Mouse (Mus musculus) forebrain, embryonic 14.5 days (tissue): Measurements from ENCODE around the gene Prkci. TPM values are rescaled to one million over a fixed set of nuclear protein-coding genes. Genes with fewer than 3 reads are reported as not detected.

ENCODE experiments used
- ATAC-seq: fragments of 200-750 bp; cut with Nextera tagmentation; 2 replicates; pipeline ENCODE4 v1.8.0; 2017; ENCODE audit warnings: mild to moderate bottlenecking, moderate library complexity
- DNase-seq: peaks from one replicate; pipeline ENCODE4 v3.0.0-alpha.2; 2015; ENCODE audit warnings: low spot score
- H3K27ac ChIP-seq: fragments of 300-500 bp; sonication (generic); 2 replicates; pipeline ENCODE4 v1.5.1; 2014; ENCODE audit warnings: low read depth, mild to moderate bottlenecking, control low read depth, low read length, moderate library complexity
- H3K27me3 ChIP-seq: fragments of 300-500 bp; sonication (generic); replicated peaks from 2 replicates; pipeline ENCODE4 v1.6.1; 2014; ENCODE audit warnings: low read length, control low read depth, mixed read lengths; ENCODE audit not compliant: control insufficient read depth, insufficient read depth
- H3K36me3 ChIP-seq: fragments of 300-500 bp; sonication (generic); 2 replicates; pipeline ENCODE4 v1.6.1; 2014; ENCODE audit warnings: low read length, control low read depth; ENCODE audit not compliant: control insufficient read depth, insufficient read depth
- H3K4me1 ChIP-seq: fragments of 300-500 bp; sonication (generic); 2 replicates; pipeline ENCODE4 v1.6.1; 2014; ENCODE audit warnings: antibody characterized with exemption, low read length, control low read depth; ENCODE audit not compliant: control insufficient read depth, insufficient read depth
- H3K4me2 ChIP-seq: fragments of 300-500 bp; sonication (generic); 2 replicates; pipeline ENCODE4 v1.6.1; 2014; ENCODE audit warnings: mild to moderate bottlenecking, control low read depth, low read length
- H3K4me3 ChIP-seq: fragments of 300-500 bp; sonication (generic); 2 replicates; pipeline ENCODE4 v1.5.1; 2014; ENCODE audit warnings: low read depth, low read length, control low read depth
- H3K9ac ChIP-seq: fragments of 300-500 bp; sonication (generic); 2 replicates; pipeline ENCODE4 v1.6.1; 2014; ENCODE audit warnings: mild to moderate bottlenecking, low read length, control low read depth, moderate library complexity
- H3K9me3 ChIP-seq: fragments of 300-500 bp; sonication (generic); replicated peaks from 2 replicates; pipeline ENCODE4 v1.6.1; 2016; ENCODE audit warnings: low read length, control low read depth, mixed read lengths; ENCODE audit not compliant: control insufficient read depth
- WGBS: fragments of 180-500 bp; shearing (Covaris S2); extraction: QIAGEN DNeasy Blood & Tissue Kit; methylation state at CpG from one replicate; pipeline ENCODE4 v1.1.7; 2014; 5-methylcytosine and 5-hydroxymethylcytosine counted together
- polyA plus RNA-seq: library from polyadenylated mRNA; unstranded; fragments of >200 nt; fragmentation: Nextera tagmentation; extraction: Ambion mirVana; gene quantifications from 2 replicates; pipeline ENCODE4 v1.2.1, GENCODE M21; 2014

Prkci gene
- polyA plus RNA-seq, 1 experiment from 2014 or later, result 24.8 TPM

- Histone ChIP-seq H3K9me3 (no peaks in the 10 kb centered on the region), H3K36me3 (no peaks in the 10 kb centered on the region), H3K27ac (no peak overlapping the region), H3K9ac (no peak overlapping the region), H3K4me1 (peaks cover 3% of the 10 kb centered on the region; the same call in 1 of the 2 replicates), H3K4me2 (peak overlapping the region; percentile 19; the same call in 1 of the 2 replicates), H3K27me3 (no peaks in the 10 kb centered on the region), H3K4me3 (no peak overlapping the region)
- peak; percentile 73 for DNase-seq
- 27% methylated on average over 12 of the region's 12 CpGs for WGBS
- peak; percentile 76 for ATAC-seq
Measured at GRCm38 (mm10) chr3:31083507-31084245, 88.1 kb downstream of the Prkci start.

- H3K27me3 ChIP-seq, result no peaks in the 10 kb centered on the region
- 91% methylated on average over 3 of the region's 3 CpGs for WGBS
- no peak for ATAC-seq
- no peaks in the 10 kb centered on the region for H3K36me3 ChIP-seq
- no peak overlapping the region for H3K9ac ChIP-seq
- H3K4me2 ChIP-seq, result no peak overlapping the region
- no peak overlapping the region for H3K4me3 ChIP-seq
- no peak overlapping the region for H3K27ac ChIP-seq
- H3K4me1 ChIP-seq, result peaks cover 3% of the 10 kb centered on the region; the same call in 1 of the 2 replicates
- DNase-seq, result no peak
- H3K9me3 ChIP-seq, result no peaks in the 10 kb centered on the region
Measured at GRCm38 (mm10) chr3:31085000-31085399, 89.5 kb downstream of the Prkci start.

GRCm38 (mm10) chr3:31088789-31089775, 93.5 kb downstream of the Prkci start:
- no peaks in the 10 kb centered on the region for H3K27me3 ChIP-seq
- H3K9ac ChIP-seq, result no peak overlapping the region
- 28% methylated on average over 9 of the region's 10 CpGs for WGBS
- no peak overlapping the region for H3K27ac ChIP-seq
- no peak overlapping the region for H3K4me3 ChIP-seq
- H3K4me1 ChIP-seq, result no peaks in the 10 kb centered on the region
- H3K4me2 ChIP-seq, result no peak overlapping the region
- no peaks in the 10 kb centered on the region for H3K9me3 ChIP-seq
- DNase-seq (no peak), ATAC-seq (no peak)
- no peaks in the 10 kb centered on the region for H3K36me3 ChIP-seq

- ATAC-seq, result no peak
- DNase-seq, result no peak
- Histone ChIP-seq H3K4me3 (no peak overlapping the region), H3K27me3 (no peaks in the 10 kb centered on the region), H3K9ac (no peak overlapping the region), H3K36me3 (no peaks in the 10 kb centered on the region), H3K27ac (no peak overlapping the region), H3K9me3 (no peaks in the 10 kb centered on the region), H3K4me2 (no peak overlapping the region), H3K4me1 (no peaks in the 10 kb centered on the region)
- 69% methylated on average over 7 of the region's 7 CpGs for WGBS
Measured at GRCm38 (mm10) chr3:31089956-31090355, 94.4 kb downstream of the Prkci start.

- Histone ChIP-seq H3K36me3 (peaks cover 3% of the 10 kb centered on the region; the same call in 1 of the 2 replicates), H3K9ac (peak overlapping the region; percentile 92; the same call in 1 of the 2 replicates), H3K27ac (peak overlapping the region; percentile 100), H3K4me1 (peaks cover 15% of the 10 kb centered on the region), H3K4me2 (peak overlapping the region; percentile 78), H3K9me3 (no peaks in the 10 kb centered on the region), H3K4me3 (peak overlapping the region; percentile 89), H3K27me3 (no peaks in the 10 kb centered on the region)
- ATAC-seq (peak; percentile 24), DNase-seq (peak; percentile 92)
- WGBS, result 1% methylated on average over 13 of the region's 13 CpGs
Measured at GRCm38 (mm10) chr3:31093196-31093595, 97.6 kb downstream of the Prkci start.

- ATAC-seq (peak; percentile 38), DNase-seq (peak; percentile 84)
- peak overlapping the region; percentile 78 for H3K4me2 ChIP-seq
- H3K4me1 ChIP-seq, result peaks cover 16% of the 10 kb centered on the region
- WGBS, result under 1% methylated on average over 34 of the region's 58 CpGs
- H3K9me3 ChIP-seq, result no peaks in the 10 kb centered on the region
- peak overlapping the region; percentile 89 for H3K4me3 ChIP-seq
- H3K9ac ChIP-seq, result peak overlapping the region; percentile 92
- peaks cover 3% of the 10 kb centered on the region; the same call in 1 of the 2 replicates for H3K36me3 ChIP-seq
- H3K27me3 ChIP-seq, result no peaks in the 10 kb centered on the region
- H3K27ac ChIP-seq, result peak overlapping the region; percentile 100
Measured at GRCm38 (mm10) chr3:31093627-31094351, 98.2 kb downstream of the Prkci start.

GRCm38 (mm10) chr3:31094531-31095178, 99.1 kb downstream of the Prkci start, which contains the start of gene Skil:
Gene Skil, plus strand, starts transcription at chr3:31095058.
- DNase-seq, result peak; percentile 95
- peak; percentile 95 for ATAC-seq
- Histone ChIP-seq H3K4me3 (peak within 1 kb of the TSS; percentile 89), H3K9ac (peak within 1 kb of the TSS; percentile 92), H3K27ac (peak within 1 kb of the TSS; percentile 100), H3K4me1 (peaks cover 20% of the 10 kb centered on the region), H3K27me3 (no peaks in the 10 kb centered on the region), H3K36me3 (peaks cover 3% of the 10 kb centered on the region; the same call in 1 of the 2 replicates), H3K9me3 (no peaks in the 10 kb centered on the region), H3K4me2 (peak within 1 kb of the TSS; percentile 78)
- WGBS, result under 1% methylated on average over 61 of the region's 109 CpGs

GRCm38 (mm10) chr3:31095179-31095490, 99.6 kb downstream of the Prkci start:
- Histone ChIP-seq H3K4me3 (peak overlapping the region; percentile 89), H3K9ac (peak overlapping the region; percentile 92), H3K36me3 (peaks cover 3% of the 10 kb centered on the region; the same call in 1 of the 2 replicates), H3K27ac (peak overlapping the region; percentile 100), H3K27me3 (no peaks in the 10 kb centered on the region), H3K4me2 (peak overlapping the region; percentile 78), H3K9me3 (no peaks in the 10 kb centered on the region), H3K4me1 (peaks cover 25% of the 10 kb centered on the region)
- WGBS, result 1% methylated on average over 14 of the region's 39 CpGs
- no peak for DNase-seq
- no peak for ATAC-seq
